ENCODE assay signal across 8 mouse cellular contexts in the genomic region with DNA sequence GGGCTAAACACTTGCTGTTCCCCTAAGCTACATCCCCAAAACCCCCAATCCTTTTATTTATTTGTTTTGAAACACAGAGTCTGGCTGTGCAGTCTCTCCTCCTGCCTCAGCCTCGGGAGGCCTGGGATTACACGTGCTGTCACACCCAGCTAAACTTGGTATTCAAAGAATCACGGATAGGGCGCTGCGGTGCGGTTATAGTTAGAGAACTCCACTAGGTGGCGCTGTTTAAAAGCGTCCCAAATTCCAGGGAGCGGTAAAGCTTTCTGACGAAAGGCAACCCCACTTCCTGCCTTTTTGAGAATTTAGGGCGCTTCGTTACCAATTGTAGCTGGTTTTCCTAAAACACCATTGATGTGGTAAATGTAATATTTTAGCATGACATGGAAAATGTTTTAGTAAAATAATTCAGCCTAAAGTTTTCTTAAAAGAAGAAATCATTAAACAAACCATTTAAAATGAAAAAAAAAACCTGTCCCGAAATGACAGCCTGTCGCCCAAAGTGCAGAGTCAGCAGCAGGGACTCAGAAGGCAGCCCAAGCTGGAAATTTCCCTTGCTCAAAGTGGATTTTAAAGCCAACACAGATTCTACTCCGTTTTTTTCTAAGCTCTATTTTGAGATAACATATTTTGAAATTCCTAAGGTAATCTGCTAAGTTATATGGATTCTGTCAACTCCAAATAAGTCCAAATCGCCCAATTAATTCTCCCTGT. TPM values are rescaled to one million over a fixed set of nuclear protein-coding genes. Genes with fewer than 3 reads are reported as not detected.
DNase-seq lines count a peak whose midpoint lies in the region; ATAC-seq and TF ChIP-seq lines count a peak whose summit lies in the region.

No protein-coding gene starts in this region.

- H3K9ac ChIP-seq in lung, embryonic 15.5 days: no peak overlapping the region

- H3K36me3 ChIP-seq in G1E (replicated peaks): no peaks in the 10 kb centered on the region
- no peaks in the 10 kb centered on the region for H3K36me3 ChIP-seq in hindbrain, embryonic 10.5 days
- H3K36me3 ChIP-seq in lung, embryonic 15.5 days: no peaks in the 10 kb centered on the region

- H3K27me3 ChIP-seq in G1E (ENCODE audit: insufficient read depth, low read length): peaks cover 38% of the 10 kb centered on the region
- no peaks in the 10 kb centered on the region for H3K27me3 ChIP-seq in hindbrain, embryonic 10.5 days (ENCODE audit: insufficient read depth, poor library complexity, severe bottlenecking)
- H3K27me3 ChIP-seq in lung, embryonic 15.5 days: peaks cover 5% of the 10 kb centered on the region; the same call in 1 of the 2 replicates

- DNase-seq in G1E (ENCODE audit: low spot score): peak; percentile 41
- DNase-seq in cerebellum, adult 18-20 months: peak; percentile 71 to 75
- peak; percentile 87 for DNase-seq in forelimb bud, embryonic 11.5 days (ENCODE audit: low read depth, low spot score)
- DNase-seq in hindbrain, embryonic 10.5 days (ENCODE audit: low spot score): peak; percentile 80
- DNase-seq in layer of hippocampus, adult 9-10 months (ENCODE audit: low spot score): peak; percentile 62
- peak; percentile 26 to 44 for DNase-seq in thymus, adult 18-20 months

- no peak overlapping the region for H3K27ac ChIP-seq in hindbrain, embryonic 10.5 days
- no peak overlapping the region for H3K27ac ChIP-seq in lung, embryonic 15.5 days
- no peak overlapping the region for H3K27ac ChIP-seq in olfactory bulb, adult 2 months (ENCODE audit: insufficient read depth, low read depth, low read length)

- WGBS in hindbrain, embryonic 10.5 days: 16% methylated on average over 16 of the region's 16 CpGs
- 9% methylated on average over 16 of the region's 16 CpGs for WGBS in lung, embryonic 15.5 days
- WGBS in olfactory bulb, adult 2 months: 10% methylated on average over 16 of the region's 16 CpGs

- peaks cover 44% of the 10 kb centered on the region for H3K4me1 ChIP-seq in G1E (ENCODE audit: insufficient read depth, low read depth, low read length)
- H3K4me1 ChIP-seq in hindbrain, embryonic 10.5 days (replicated peaks): no peaks in the 10 kb centered on the region
- no peaks in the 10 kb centered on the region for H3K4me1 ChIP-seq in lung, embryonic 15.5 days
- no peaks in the 10 kb centered on the region for H3K4me1 ChIP-seq in olfactory bulb, adult 2 months (ENCODE audit: control insufficient read depth, insufficient read depth, low read length)

- peaks cover 2% of the 10 kb centered on the region; the same call in 1 of the 2 replicates for H3K9me3 ChIP-seq in G1E (replicated peaks)
- H3K9me3 ChIP-seq in hindbrain, embryonic 10.5 days: no peaks in the 10 kb centered on the region
- H3K9me3 ChIP-seq in lung, embryonic 15.5 days: no peaks in the 10 kb centered on the region

- H3K4me3 ChIP-seq in G1E (ENCODE audit: low read depth, low read length): no peak overlapping the region
- 0 out of 2 replicates have a peak overlapping the region, but pooled peaks have one; percentile 27 for H3K4me3 ChIP-seq in hindbrain, embryonic 10.5 days
- peak overlapping the region; percentile 21; the same call in 1 of the 2 replicates for H3K4me3 ChIP-seq in lung, embryonic 15.5 days
- no peak overlapping the region for H3K4me3 ChIP-seq in olfactory bulb, adult 2 months (ENCODE audit: insufficient read depth, low read depth, low read length)

- TF ChIP-seq CTCF in G1E (IDR thresholded peaks at IDR 0.05; ENCODE audit: low read depth, low read length): peak; percentile 57
- peak; percentile 58 for TF ChIP-seq CTCF in olfactory bulb, adult 2 months (IDR thresholded peaks at IDR 0.05; ENCODE audit: insufficient read depth, low read depth, low read length)

- peak; percentile 32; the same call in 1 of the 2 replicates for ATAC-seq in G1E (ENCODE audit: extremely low read depth, insufficient number of reproducible peaks, low FRiP score, poor library complexity, severe bottlenecking)
- no peak; the same call in 1 of the 2 replicates for ATAC-seq in lung, embryonic 15.5 days (ENCODE audit: borderline replicate concordance, extremely low read depth, low FRiP score, low TSS enrichment)

- TF ChIP-seq POLR2A in olfactory bulb, adult 2 months (IDR thresholded peaks at IDR 0.05; ENCODE audit: insufficient read depth, low read depth, low read length): no peak

- H3K4me2 ChIP-seq in lung, embryonic 15.5 days: peak overlapping the region; percentile 46

RNA-seq across cellular contexts. Expression of a gene that starts 22.0 kb away (rescaled TPM):
- total RNA-seq in G1E (2014; fragmentation: Nextera tagmentation) (31.5 and 37.4 TPM in 2 replicates), G1E (2017) (82.0 and 91.4 TPM in 2 replicates)
- 176 and 177 TPM in 2 replicates for polyA plus RNA-seq in G1E (2012)
- polyA plus RNA-seq in hindbrain, embryonic 10.5 days (2016; fragmentation: Nextera tagmentation; extraction: Ambion mirVana): 317 and 344 TPM in 2 replicates
- polyA plus RNA-seq in lung, embryonic 15.5 days (2015; fragmentation: Nextera tagmentation; extraction: Ambion mirVana): 288 and 314 TPM in 2 replicates
- not detected in 2 replicates for polyA plus RNA-seq in olfactory bulb, adult 2 months (2012; ENCODE audit: insufficient read depth, insufficient read length, low replicate concordance, missing spikeins)

RNA-seq across cellular contexts. Expression of a gene that starts 31.6 kb away (rescaled TPM):
- total RNA-seq in G1E (2014; fragmentation: Nextera tagmentation): 35.0 and 40.4 TPM in 2 replicates
- total RNA-seq in G1E (2017): 54.8 and 59.3 TPM in 2 replicates
- 8.7 and 9.9 TPM in 2 replicates for polyA plus RNA-seq in G1E (2012)
- 38.4 and 45.2 TPM in 2 replicates for polyA plus RNA-seq in hindbrain, embryonic 10.5 days (2016; fragmentation: Nextera tagmentation; extraction: Ambion mirVana)
- 45.7 and 45.8 TPM in 2 replicates for polyA plus RNA-seq in lung, embryonic 15.5 days (2015; fragmentation: Nextera tagmentation; extraction: Ambion mirVana)
- not detected in 2 replicates for polyA plus RNA-seq in olfactory bulb, adult 2 months (2012; ENCODE audit: insufficient read depth, insufficient read length, low replicate concordance, missing spikeins)

RNA-seq across cellular contexts. Expression of a gene that starts 31.9 kb away (rescaled TPM):
- 8.5 and 9.9 TPM in 2 replicates for total RNA-seq in G1E (2014; fragmentation: Nextera tagmentation)
- 9.2 and 13.4 TPM in 2 replicates for total RNA-seq in G1E (2017)
- 14.1 and 18.2 TPM in 2 replicates for polyA plus RNA-seq in G1E (2012)
- polyA plus RNA-seq in hindbrain, embryonic 10.5 days (2016; fragmentation: Nextera tagmentation; extraction: Ambion mirVana): 26.0 and 26.6 TPM in 2 replicates
- polyA plus RNA-seq in lung, embryonic 15.5 days (2015; fragmentation: Nextera tagmentation; extraction: Ambion mirVana): 33.8 and 36.7 TPM in 2 replicates
- not detected in 2 replicates for polyA plus RNA-seq in olfactory bulb, adult 2 months (2012; ENCODE audit: insufficient read depth, insufficient read length, low replicate concordance, missing spikeins)

Comparison
In these comparisons a context has a peak if more than half of its experiments do, and no peak if none do; other contexts are left out.
1. DNase-seq: peak in every context shown above with its lines; median percentile 87 in forelimb bud, embryonic 11.5 days; 80 in hindbrain, embryonic 10.5 days; 73 in cerebellum, adult 18-20 months; 62 in layer of hippocampus, adult 9-10 months; 41 in G1E; 35 in thymus, adult 18-20 months.
2. H3K4me3 ChIP-seq: peak in hindbrain, embryonic 10.5 days (single experiment) and lung, embryonic 15.5 days (single experiment); none in G1E (single experiment) and olfactory bulb, adult 2 months (single experiment).
3. RNA of a gene that starts 22.0 kb away (polyA plus RNA-seq): 317 to 344 TPM in hindbrain, embryonic 10.5 days, 288 to 314 TPM in lung, embryonic 15.5 days and 176 to 177 TPM in G1E; not detected in olfactory bulb, adult 2 months; every median in the first group is over 100 times any median in the second.
4. RNA of a gene that starts 31.9 kb away (polyA plus RNA-seq): 33.8 to 36.7 TPM in lung, embryonic 15.5 days, 26.0 to 26.6 TPM in hindbrain, embryonic 10.5 days and 14.1 to 18.2 TPM in G1E; not detected in olfactory bulb, adult 2 months; every median in the first group is over 10 times any median in the second.